Mouse (Mus musculus) stomach, postnatal 0 days (tissue): ENCODE measurements at regions not wholly inside any gene's neighbourhood (a gene's known extent, or its start where the extent isn't known, plus 50 kb on each side); places are given as distances from the start of the nearest gene placed in this dataset.

ENCODE experiments used
- ATAC-seq: fragments of 200-750 bp; cut with Nextera tagmentation; 2 replicates; pipeline ENCODE4 v1.8.0; 2017; ENCODE audit not compliant: low FRiP score, low TSS enrichment
- DNase-seq: peaks from one replicate; pipeline ENCODE4 v3.0.0-alpha.2; 2016; ENCODE audit warnings: low spot score
- H3K27ac ChIP-seq: fragments of 300-500 bp; sonication (generic); replicated peaks from 2 replicates; pipeline ENCODE4 v1.5.1; 2014; ENCODE audit warnings: mild to moderate bottlenecking, control low read depth
- H3K27me3 ChIP-seq: fragments of 300-500 bp; sonication (generic); 2 replicates; pipeline ENCODE4 v1.6.1; 2014; ENCODE audit warnings: low read length; ENCODE audit not compliant: control insufficient read depth, insufficient read depth
- H3K36me3 ChIP-seq: fragments of 300-500 bp; sonication (generic); 2 replicates; pipeline ENCODE4 v1.6.1; 2014; ENCODE audit warnings: low read length, mixed read lengths; ENCODE audit not compliant: control insufficient read depth, insufficient read depth
- H3K4me1 ChIP-seq: fragments of 300-500 bp; sonication (generic); replicated peaks from 2 replicates; pipeline ENCODE4 v1.6.1; 2014; ENCODE audit warnings: antibody characterized with exemption; ENCODE audit not compliant: control insufficient read depth, insufficient read depth
- H3K4me2 ChIP-seq: fragments of 300-500 bp; sonication (generic); replicated peaks from 2 replicates; pipeline ENCODE4 v1.6.1; 2014; ENCODE audit warnings: low read depth, mild to moderate bottlenecking, control low read depth, moderate library complexity
- H3K4me3 ChIP-seq: fragments of 300-500 bp; sonication (generic); 2 replicates; pipeline ENCODE4 v1.5.1; 2014; ENCODE audit warnings: low read depth, low read length, control low read depth
- H3K9ac ChIP-seq: fragments of 300-500 bp; sonication (generic); 2 replicates; pipeline ENCODE4 v1.6.1; 2014; ENCODE audit warnings: mild to moderate bottlenecking, low read length, control low read depth, mixed read lengths
- H3K9me3 ChIP-seq: fragments of 300-500 bp; sonication (generic); 2 replicates; pipeline ENCODE4 v1.6.1; 2016; ENCODE audit warnings: low read length; ENCODE audit not compliant: control insufficient read depth
- CTCF ChIP-seq: IDR thresholded peaks from 2 replicates; pipeline ENCODE4 v1.5.1; 2016; ENCODE audit warnings: antibody characterized with exemption, low read depth, mild to moderate bottlenecking, moderate library complexity
- EP300 ChIP-seq: optimal IDR thresholded peaks from 2 replicates; pipeline ENCODE3; 2016; ENCODE audit warnings: antibody characterized with exemption
- WGBS: fragments of 180-500 bp; shearing (Covaris S2); extraction: QIAGEN DNeasy Blood & Tissue Kit; methylation state at CpG from one replicate; pipeline ENCODE4 v1.1.7; 2014; 5-methylcytosine and 5-hydroxymethylcytosine counted together

DNA sequence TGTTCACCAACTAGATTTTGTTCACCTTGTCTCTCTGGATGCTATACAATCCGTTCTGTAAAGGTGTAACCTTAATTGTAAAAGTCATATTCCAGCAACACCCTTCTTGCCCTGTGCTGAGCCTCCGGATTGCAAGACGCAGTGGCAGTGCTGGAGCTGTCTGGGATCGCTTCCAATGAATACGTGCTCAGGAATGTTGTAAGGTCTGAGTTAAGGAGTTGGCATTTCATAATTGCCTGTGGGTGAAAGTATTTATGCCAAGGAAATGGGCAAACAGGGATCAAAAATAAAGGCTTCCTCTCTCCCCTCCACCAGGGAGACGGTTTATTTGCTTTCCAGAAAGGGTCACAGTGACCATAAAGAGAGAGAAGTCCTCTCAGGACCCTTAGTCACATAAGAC, 93.3 kb downstream of the Apob start:
- Histone ChIP-seq H3K27ac (no peak overlapping the region), H3K9ac (no peak overlapping the region), H3K4me1 (no peaks in the 10 kb centered on the region), H3K9me3 (no peaks in the 10 kb centered on the region), H3K4me2 (no peak overlapping the region), H3K36me3 (no peaks in the 10 kb centered on the region), H3K27me3 (no peaks in the 10 kb centered on the region), H3K4me3 (no peak overlapping the region)
- WGBS, result 52% methylated on average over 6 of the region's 6 CpGs
- no peak for ATAC-seq
- TF ChIP-seq CTCF (no peak), EP300 (no peak)
- DNase-seq, result no peak

DNA sequence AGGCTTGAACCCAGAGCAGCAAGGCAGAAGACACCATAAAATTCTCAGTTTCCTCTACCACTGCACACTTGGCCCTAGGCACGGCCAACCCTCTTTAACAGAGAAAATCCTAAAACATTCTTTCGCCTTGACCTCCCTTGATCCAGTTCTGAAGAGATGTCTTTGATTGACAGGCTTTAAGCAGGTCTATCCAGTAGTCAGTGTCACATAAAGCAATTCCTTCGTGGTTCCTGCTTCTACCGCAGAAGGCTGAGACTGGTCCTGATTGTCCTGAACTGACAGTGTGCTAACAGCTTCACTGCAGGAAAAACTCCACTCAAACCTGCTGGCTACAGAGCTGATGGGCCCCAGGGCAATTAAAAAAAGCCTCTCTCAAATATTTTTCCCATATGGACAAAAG, 93.8 kb downstream of the Apob start:
- TF ChIP-seq CTCF (no peak), EP300 (no peak)
- Histone ChIP-seq H3K9me3 (no peaks in the 10 kb centered on the region), H3K4me1 (no peaks in the 10 kb centered on the region), H3K4me3 (no peak overlapping the region), H3K4me2 (no peak overlapping the region), H3K36me3 (no peaks in the 10 kb centered on the region), H3K27me3 (no peaks in the 10 kb centered on the region), H3K27ac (no peak overlapping the region), H3K9ac (no peak overlapping the region)
- ATAC-seq, result no peak
- no peak for DNase-seq
- WGBS, result 76% methylated on average over 4 of the region's 4 CpGs

DNA sequence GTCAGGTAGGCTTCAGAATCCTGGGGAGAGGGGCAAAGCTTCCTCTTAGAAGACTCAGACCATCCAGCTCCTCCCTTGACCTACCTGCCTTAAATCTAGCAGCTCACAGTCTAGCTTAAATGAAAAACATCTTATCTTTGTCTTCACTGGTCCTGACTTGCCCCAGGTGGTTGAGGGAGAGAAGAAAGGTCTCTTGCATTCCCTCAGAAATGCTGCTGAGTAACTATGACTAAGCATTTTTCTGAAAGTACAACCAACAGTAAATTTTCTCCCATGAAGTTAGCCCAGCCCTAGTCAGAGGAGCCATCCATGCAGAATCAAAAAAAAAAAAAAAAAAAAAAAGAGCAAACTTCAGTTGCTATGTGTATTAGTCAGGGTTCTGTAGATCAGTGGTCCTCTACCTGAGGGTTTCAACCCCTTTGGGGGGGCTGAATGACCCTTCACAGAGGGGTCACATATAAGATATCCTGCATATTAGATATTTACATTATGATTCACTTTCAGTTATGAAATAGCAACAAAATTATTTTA, 98.6 kb downstream of the Apob start:
- H3K9me3 ChIP-seq, result no peaks in the 10 kb centered on the region

GRCm38 (mm10) chr12:8077346-8077745, 99.9 kb downstream of the Apob start:
- no peak overlapping the region for H3K4me2 ChIP-seq
- TF ChIP-seq EP300, result no peak
- TF ChIP-seq CTCF, result no peak
- H3K27me3 ChIP-seq, result no peaks in the 10 kb centered on the region
- ATAC-seq (no peak), DNase-seq (no peak)
- WGBS, result 93% methylated on average over 4 of the region's 4 CpGs
- no peaks in the 10 kb centered on the region for H3K9me3 ChIP-seq
- H3K36me3 ChIP-seq, result no peaks in the 10 kb centered on the region
- no peaks in the 10 kb centered on the region for H3K4me1 ChIP-seq
- no peak overlapping the region for H3K27ac ChIP-seq
- no peak overlapping the region for H3K4me3 ChIP-seq
- H3K9ac ChIP-seq, result no peak overlapping the region

More for the DNA sequence above, 98.6 kb downstream of the Apob start:
- Histone ChIP-seq H3K4me1 (no peaks in the 10 kb centered on the region), H3K9ac (no peak overlapping the region), H3K4me2 (no peak overlapping the region), H3K36me3 (no peaks in the 10 kb centered on the region), H3K4me3 (no peak overlapping the region), H3K27me3 (no peaks in the 10 kb centered on the region), H3K27ac (no peak overlapping the region)
- no peak for ATAC-seq
- DNase-seq, result no peak
- TF ChIP-seq EP300, result no peak
- no peak for TF ChIP-seq CTCF

GRCm38 (mm10) chr12:8078046-8078445, 100.6 kb downstream of the Apob start:
- ATAC-seq (no peak), DNase-seq (no peak)
- H3K9me3 ChIP-seq, result no peaks in the 10 kb centered on the region
- no peak for TF ChIP-seq EP300
- no peak for TF ChIP-seq CTCF
- H3K27me3 ChIP-seq, result no peaks in the 10 kb centered on the region
- WGBS, result 89% methylated on average over 3 of the region's 3 CpGs
- no peaks in the 10 kb centered on the region for H3K4me1 ChIP-seq
- H3K4me3 ChIP-seq, result no peak overlapping the region
- no peak overlapping the region for H3K9ac ChIP-seq
- H3K36me3 ChIP-seq, result no peaks in the 10 kb centered on the region
- no peak overlapping the region for H3K27ac ChIP-seq
- H3K4me2 ChIP-seq, result no peak overlapping the region

- H3K27me3 ChIP-seq, result no peaks in the 10 kb centered on the region
- no peak for DNase-seq
- H3K36me3 ChIP-seq, result no peaks in the 10 kb centered on the region
- no peak overlapping the region for H3K9ac ChIP-seq
- ATAC-seq, result no peak
- no peak overlapping the region for H3K4me2 ChIP-seq
- H3K9me3 ChIP-seq, result no peaks in the 10 kb centered on the region
- whole genome bisulfite sequencing, result 63% methylated on average over 8 of the region's 8 CpGs
- H3K27ac ChIP-seq, result no peak overlapping the region
- no peaks in the 10 kb centered on the region for H3K4me1 ChIP-seq
- H3K4me3 ChIP-seq, result no peak overlapping the region
- TF ChIP-seq EP300 (no peak), CTCF (no peak)
Measured at GRCm38 (mm10) chr12:8082688-8083661, 105.5 kb downstream of the Apob start.
